In genomic region chr5:54059998-54060397, GRCm38 (mm10) we compare ENCODE assay signal across 13 mouse cellular contexts.
DNase-seq lines count a peak whose midpoint lies in the region; ATAC-seq lines count a peak whose summit lies in the region.
"Had no signal": no experiment of that assay in that cellular context is flagged by ENCODE, and none has a peak within 500 bp of the region (broad histone marks: within the 10 kb centered on the region; RNA-seq: fewer than 3 reads in every experiment).

No protein-coding gene starts in this region.

- H3K9me3 ChIP-seq in midbrain, embryonic 13.5 days, result no peaks in the 10 kb centered on the region
- H3K9me3 ChIP-seq: heart, embryonic 12.5 days had no signal

- H3K27ac ChIP-seq in midbrain, embryonic 13.5 days, result no peak overlapping the region

- no peaks in the 10 kb centered on the region for H3K27me3 ChIP-seq in midbrain, embryonic 13.5 days
- H3K27me3 ChIP-seq: heart, embryonic 12.5 days had no signal

- peaks cover 8% of the 10 kb centered on the region; the same call in 1 of the 2 replicates for H3K36me3 ChIP-seq in midbrain, embryonic 13.5 days

- H3K9ac ChIP-seq in midbrain, embryonic 13.5 days (replicated peaks), result no peak overlapping the region
- H3K9ac ChIP-seq: heart, embryonic 12.5 days; lung, embryonic 14.5 days had no signal

- peak; percentile 33 for DNase-seq in lung, postnatal 25 days (ENCODE audit: low spot score)
- no peak for DNase-seq in lung, postnatal 14 days
- DNase-seq in cerebellum, adult 11-12 months, result peak; percentile 28
- DNase-seq in large intestine, adult 2 months (ENCODE audit: low read depth, low spot score), result peak; percentile 60
- no peak for DNase-seq in thymus, postnatal 10 days (ENCODE audit: low spot score in 2 of 2)
- no peak for DNase-seq in gastrocnemius, adult 8-10 months (ENCODE audit: low spot score in 2 of 2)
- no peak for DNase-seq in gastrocnemius, postnatal 25 days
- DNase-seq: kidney, postnatal 25 days; lung, embryonic 14.5 days; spleen, adult 18-20 months had no signal

- no peak overlapping the region for H3K4me2 ChIP-seq in midbrain, embryonic 13.5 days (replicated peaks)
- H3K4me2 ChIP-seq: heart, embryonic 12.5 days; lung, embryonic 14.5 days had no signal

- 36% methylated on average over 6 of the region's 6 CpGs for WGBS in large intestine, adult 2 months
- 96% methylated on average over 6 of the region's 6 CpGs for WGBS in midbrain, embryonic 13.5 days

- H3K4me1 ChIP-seq in midbrain, embryonic 13.5 days (replicated peaks), result no peaks in the 10 kb centered on the region

- no peak for ATAC-seq in midbrain, embryonic 13.5 days
- ATAC-seq: hindbrain, embryonic 16.5 days had no signal

- H3K4me3 ChIP-seq in midbrain, embryonic 13.5 days (replicated peaks), result no peak overlapping the region
- H3K4me3 ChIP-seq: heart, embryonic 12.5 days had no signal

Comparison
In these comparisons a context has a peak if more than half of its experiments do, and no peak if none do; other contexts are left out.
1. DNase-seq: peak in lung, postnatal 25 days (single experiment), cerebellum, adult 11-12 months (single experiment) and large intestine, adult 2 months (single experiment); none in lung, postnatal 14 days (single experiment), thymus, postnatal 10 days (0 of 2), gastrocnemius, adult 8-10 months (0 of 2) and gastrocnemius, postnatal 25 days (single experiment).